Mouse (Mus musculus) CH12.LX (cell line): ENCODE data around the gene Mtmr12.

Source experiments
- CTCF ChIP-seq, 2 experiments: IDR thresholded peaks in 1 of 2; conservative IDR thresholded peaks in 1 of 2; 2 replicates each; pipeline ENCODE4 v1.5.1; 2011 to 2012; ENCODE audit warnings: low read depth in 2 of 2, low read length in 2 of 2, improper control_type of control experiment in 1 of 2, inconsistent platforms in 1 of 2, mild to moderate bottlenecking in 1 of 2, moderate library complexity in 1 of 2
- EP300 ChIP-seq: IDR thresholded peaks from 2 replicates; pipeline ENCODE4 v1.6.1; 2011; ENCODE audit warnings: low read length, improper control_type of control experiment
- KAT2A ChIP-seq: IDR thresholded peaks from 2 replicates; pipeline ENCODE4 v1.6.1; 2012; ENCODE audit warnings: low read length, improper control_type of control experiment, inconsistent platforms; ENCODE audit not compliant: insufficient replicate concordance
- MAZ ChIP-seq: IDR thresholded peaks from 2 replicates; pipeline ENCODE4 v1.6.1; 2012; ENCODE audit warnings: low read depth, mild to moderate bottlenecking, inconsistent platforms, low read length, improper control_type of control experiment, moderate library complexity
- MEF2A ChIP-seq: IDR thresholded peaks from 2 replicates; pipeline ENCODE4 v1.6.1; 2014; ENCODE audit warnings: low read depth, mild to moderate bottlenecking, inconsistent platforms, low read length, improper control_type of control experiment, borderline replicate concordance
- PAX5 ChIP-seq: IDR thresholded peaks from 2 replicates; pipeline ENCODE4 v1.6.1; 2012; ENCODE audit warnings: low read length, inconsistent platforms, mixed read lengths
- POLR2A ChIP-seq: IDR thresholded peaks from 2 replicates; pipeline ENCODE4 v1.6.1; 2011; ENCODE audit warnings: low read depth, mild to moderate bottlenecking, improper control_type of control experiment, low read length

DNA sequence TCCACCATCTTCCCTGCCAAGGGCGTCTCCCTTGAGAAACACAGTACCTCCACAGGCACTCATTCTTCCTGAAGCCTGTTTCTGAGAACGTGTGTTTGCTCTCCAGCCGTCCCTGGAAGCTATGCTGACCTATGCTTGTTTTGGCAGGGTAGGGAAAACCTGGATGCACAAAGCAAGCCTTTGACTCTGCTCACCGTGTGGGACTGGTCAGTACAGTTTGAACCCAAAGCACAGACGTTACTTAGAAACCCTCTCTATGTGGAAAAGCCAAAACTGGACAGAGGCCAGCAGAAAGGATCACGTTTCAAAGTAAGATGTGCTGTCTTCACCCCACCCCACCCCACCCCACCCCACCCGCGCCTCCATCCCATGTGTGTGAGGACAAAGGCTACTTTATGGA lies 61.6 kb downstream of the Mtmr12 start:
- TF ChIP-seq MEF2A (no peak), KAT2A (no peak), EP300 (no peak), POLR2A (no peak), MAZ (no peak), PAX5 (no peak), CTCF (conservative IDR thresholded peaks at IDR 0.05 in 1 of 2, IDR thresholded peaks at IDR 0.05 in 1 of 2; ENCODE audit: low read depth in 2 of 2, low read length in 2 of 2) (no peak)
